Mouse (Mus musculus) adrenal gland, adult 8-10 months (tissue): ENCODE results near the gene Set. TPM values are rescaled to one million over a fixed set of nuclear protein-coding genes. Genes with fewer than 3 reads are reported as not detected.
A peak's percentile ranks its signal among the peaks of the same experiment; 100 is the strongest.

ENCODE experiments used
- DNase-seq: peaks from one replicate; pipeline ENCODE4 v3.0.0; 2022
- total RNA-seq, 4 experiments: library from RNA; stranded (reverse); gene quantifications; 2 replicates each; pipeline ENCODE4 v1.2.4; 2022

Gene Set
- total RNA-seq, 4 experiments from 2014 or later = 205 to 257 (median 225) TPM

DNA sequence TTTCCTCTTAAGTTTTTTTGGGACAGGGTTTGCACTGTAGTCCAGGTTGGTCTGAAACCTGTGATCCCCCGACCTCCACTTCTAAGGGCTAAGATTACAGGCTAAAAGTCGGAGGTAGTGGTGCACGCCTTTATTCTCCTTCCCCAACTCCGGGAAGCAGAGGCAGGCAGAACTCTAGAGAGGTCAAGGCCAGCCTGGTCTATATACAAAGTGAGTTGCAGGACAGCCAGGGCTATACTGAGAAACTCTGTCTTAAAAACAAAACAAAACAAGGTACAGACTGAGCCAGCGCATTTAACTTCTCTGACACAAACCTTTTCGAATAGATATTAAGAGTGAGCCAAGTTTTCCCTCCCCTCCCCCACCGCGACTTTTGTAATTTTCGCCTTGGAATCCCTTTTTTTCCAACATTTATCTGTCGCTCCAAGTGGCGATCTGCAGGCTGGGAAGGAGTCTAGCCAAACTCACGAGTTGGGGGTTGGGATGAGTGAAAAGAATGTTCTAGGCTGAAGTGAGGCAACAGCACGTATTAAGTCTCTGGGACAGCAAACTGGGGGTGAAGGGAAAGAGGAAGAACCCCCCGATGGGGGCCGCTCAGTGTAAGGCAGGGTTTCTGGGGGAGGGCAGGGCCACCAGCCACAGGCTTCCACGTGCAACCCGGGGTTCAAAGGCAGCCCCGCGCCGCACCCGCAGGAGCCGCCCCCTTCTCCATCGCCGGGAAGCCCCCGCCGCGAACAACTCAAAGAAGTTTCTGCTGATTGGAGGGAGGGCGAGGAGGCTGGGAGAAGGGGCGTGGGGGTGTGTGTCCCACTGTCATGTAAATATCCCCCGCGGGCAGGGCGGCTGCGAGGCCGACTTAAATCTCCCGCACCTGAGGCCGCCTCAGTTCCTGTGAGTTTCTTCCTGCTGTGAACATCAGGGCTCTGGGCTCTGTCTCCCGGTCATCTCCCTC, 4.3 kb downstream of the Set start:
- DNase-seq = peak; percentile 48

- peak; percentile 61 for DNase-seq
Observed at GRCm38 (mm10) chr2:30062249-30063093, 5.3 kb downstream of the Set start.

GRCm38 (mm10) chr2:30063235-30063634, 6.1 kb downstream of the Set start:
- DNase-seq = peak; percentile 62

- no peak for DNase-seq
Observed at GRCm38 (mm10) chr2:30063791-30064190, 6.6 kb downstream of the Set start.

DNA sequence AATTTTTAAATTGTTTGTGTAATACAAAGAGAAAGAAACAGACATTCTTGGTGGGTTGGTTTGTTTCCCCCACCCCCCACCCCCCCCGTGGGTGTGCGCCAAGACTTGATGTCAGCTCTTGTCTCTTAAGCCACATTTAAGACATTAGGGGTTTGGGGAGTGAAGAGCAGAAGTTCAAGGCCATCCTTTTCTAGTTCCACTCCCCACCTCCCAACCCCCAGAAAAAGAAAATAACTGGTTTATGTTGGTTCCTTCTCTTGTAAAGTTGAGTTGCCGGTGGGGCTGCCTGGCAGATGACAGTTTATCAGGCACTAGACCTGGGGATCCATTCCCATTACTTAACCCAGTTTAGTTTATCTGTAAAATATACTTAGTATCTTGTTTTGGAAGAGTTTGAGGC, 7.1 kb downstream of the Set start:
- DNase-seq = no peak

GRCm38 (mm10) chr2:30066046-30066901, 9.1 kb downstream of the Set start:
- DNase-seq = peak; percentile 96

GRCm38 (mm10) chr2:30067031-30067888, 10.1 kb downstream of the Set start:
- DNase-seq = no peak

DNA sequence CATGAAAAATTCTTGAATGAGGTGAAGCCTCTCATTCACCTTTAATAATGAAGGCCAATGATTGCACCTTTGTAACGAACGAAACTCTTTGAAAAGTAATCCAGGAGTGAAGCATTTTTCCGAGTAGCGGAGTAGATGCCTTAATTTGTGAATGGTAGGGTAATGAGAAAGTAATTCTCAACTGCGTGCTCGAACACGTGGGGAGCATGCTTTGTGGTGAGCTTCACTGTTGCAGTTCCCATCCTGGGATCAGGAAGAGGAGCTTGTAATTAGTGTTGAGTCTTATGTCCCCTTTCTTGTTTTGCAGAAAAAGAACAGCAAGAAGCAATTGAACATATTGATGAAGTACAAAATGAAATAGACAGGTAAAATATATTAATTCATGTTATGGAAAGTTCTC, 10.8 kb downstream of the Set start:
- DNase-seq = no peak

DNA sequence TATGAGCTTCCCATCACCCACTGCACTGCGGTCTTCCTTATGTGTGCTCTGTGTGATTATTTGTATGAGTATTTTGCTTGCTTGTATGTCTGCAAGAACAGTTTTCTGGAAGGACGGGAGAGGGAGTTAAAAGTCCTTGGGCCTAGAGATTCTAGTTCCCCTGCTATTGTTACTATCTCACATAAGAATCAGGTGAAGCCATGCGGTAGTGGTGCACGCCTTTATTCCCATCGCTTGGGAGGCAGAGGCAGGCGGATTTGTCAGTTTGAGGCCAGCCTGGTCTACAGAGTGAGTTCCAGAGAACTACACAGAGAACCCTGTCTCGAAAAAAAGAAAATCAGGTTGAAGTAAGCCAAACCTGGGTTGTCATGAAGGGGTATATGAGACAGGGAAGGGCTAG, 15.7 kb downstream of the Set start:
- no peak for DNase-seq

GRCm38 (mm10) chr2:30073285-30073684, 16.1 kb downstream of the Set start:
- no peak for DNase-seq

GRCm38 (mm10) chr2:30075625-30076024, 18.4 kb downstream of the Set start:
- DNase-seq = no peak

- DNase-seq = no peak
Observed at GRCm38 (mm10) chr2:30076439-30076838, 19.3 kb downstream of the Set start.

- DNase-seq = no peak
Observed at GRCm38 (mm10) chr2:30076959-30077358, 19.8 kb downstream of the Set start.

DNA sequence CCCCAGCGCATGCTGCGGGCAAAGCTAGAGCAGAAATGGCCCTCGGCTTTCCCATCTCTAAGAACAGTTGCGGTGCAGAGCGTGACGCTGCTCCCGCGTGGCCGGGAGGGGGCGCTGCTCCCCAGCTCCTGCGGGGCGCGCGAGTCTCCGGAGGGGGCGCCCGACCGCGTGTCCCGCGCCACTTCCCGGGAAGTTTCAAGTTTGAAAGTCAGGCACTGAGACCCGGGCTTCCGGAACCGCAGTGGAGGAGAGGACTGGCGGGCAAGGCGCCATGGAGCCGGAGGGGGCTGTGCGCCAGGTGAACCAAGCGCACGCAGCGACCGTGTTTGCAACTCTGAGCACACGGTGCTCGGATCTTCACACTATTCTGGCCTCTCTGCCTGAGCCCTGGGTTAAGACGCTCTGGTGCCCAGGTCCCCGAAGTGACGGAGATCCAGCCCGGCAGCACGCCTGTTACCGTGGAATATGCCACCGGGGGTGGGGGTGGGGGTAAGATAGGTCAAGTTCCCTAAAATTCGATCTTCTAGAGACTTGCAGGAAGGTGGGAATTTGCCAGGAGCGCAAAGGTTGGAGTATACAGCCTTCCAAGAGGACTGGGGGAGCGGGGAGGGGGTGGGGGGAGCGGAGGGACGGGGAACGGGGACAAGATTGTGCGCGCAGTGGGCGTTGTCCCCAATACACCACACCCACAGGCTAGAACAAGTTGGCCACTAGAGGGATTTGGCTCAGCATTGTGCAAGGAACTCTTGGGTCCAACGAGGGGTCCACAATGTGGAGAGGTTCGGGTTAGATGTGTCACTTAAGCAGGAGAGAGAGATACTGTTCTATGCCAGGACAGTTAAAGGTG, 20.5 kb downstream of the Set start, which contains the start of gene Pkn3:
Gene Pkn3, plus strand, starts transcription at position 183 of the 847 bp plus-strand sequence.
- peak; percentile 83 for DNase-seq

DNA sequence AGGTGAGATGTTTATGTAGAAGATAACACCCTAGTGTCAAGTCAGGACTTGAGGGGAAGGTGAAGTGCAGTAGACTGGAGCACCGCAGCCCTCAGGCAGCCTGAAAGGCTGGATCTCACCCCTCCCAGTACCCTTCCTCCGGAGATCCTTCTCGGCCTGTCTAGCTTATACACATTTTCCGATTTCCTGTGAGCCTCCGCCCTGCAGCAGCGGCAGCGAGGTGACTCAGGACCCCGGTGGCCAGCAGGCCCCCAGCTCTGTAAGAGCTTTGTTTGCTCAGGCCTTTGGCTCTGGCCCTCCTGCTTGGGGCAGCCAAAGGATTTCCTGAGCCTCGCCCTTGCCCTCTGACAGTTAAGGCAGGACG, 21.2 kb downstream of the Set start:
- no peak for DNase-seq

GRCm38 (mm10) chr2:30078760-30079159, 21.6 kb downstream of the Set start:
- DNase-seq = no peak

GRCm38 (mm10) chr2:30080181-30080800, 23.1 kb downstream of the Set start:
- no peak for DNase-seq

GRCm38 (mm10) chr2:30084113-30084512, 26.9 kb downstream of the Set start:
- no peak for DNase-seq

DNA sequence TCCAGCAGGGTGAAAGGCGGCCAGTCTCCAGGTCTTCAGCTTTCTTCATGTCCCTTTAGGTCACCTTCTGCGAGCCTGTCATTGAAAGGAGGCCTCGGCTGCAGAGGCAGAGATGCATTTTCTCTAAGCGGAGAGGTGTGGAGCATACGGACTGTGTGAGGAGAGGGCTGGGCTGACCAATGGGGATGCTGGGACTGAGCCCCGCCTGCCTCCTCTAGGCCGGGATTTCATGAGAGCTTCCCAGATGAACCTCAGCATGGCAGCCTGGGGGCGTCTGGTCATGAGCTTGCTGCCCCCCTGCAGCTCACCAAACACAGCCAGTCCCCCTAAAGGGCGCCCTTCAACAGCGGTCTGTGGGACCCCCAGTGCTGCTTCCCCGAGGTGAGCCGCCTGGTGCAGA, 27.5 kb downstream of the Set start:
- no peak for DNase-seq

DNA sequence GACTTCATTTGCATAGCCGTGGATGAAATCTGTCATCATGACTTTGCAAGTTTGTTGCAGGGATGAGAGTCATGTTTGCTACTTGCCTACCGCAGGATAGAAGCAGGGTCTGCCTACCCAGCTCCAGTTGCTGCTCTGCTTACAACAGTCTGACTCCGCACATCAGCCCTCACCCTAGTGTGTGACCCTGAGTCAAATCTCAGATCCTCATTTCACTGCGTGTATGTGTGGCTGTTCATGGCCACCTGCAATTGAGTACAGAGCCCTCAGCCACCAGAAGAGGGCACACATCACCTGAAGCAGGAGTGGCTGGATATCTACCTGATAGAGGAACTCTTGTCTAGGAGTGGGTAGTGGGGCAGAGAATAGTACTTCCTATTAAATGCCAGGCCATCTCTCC, 30.1 kb downstream of the Set start:
- DNase-seq = no peak
